Mouse (Mus musculus) embryonic fibroblast, embryonic 13.5 days (primary cell): Measurements from ENCODE around the gene Mrpl48.

Experiments used
- CTCF ChIP-seq: IDR thresholded peaks from 2 replicates; pipeline ENCODE4 v1.5.1; 2011; ENCODE audit warnings: mild to moderate bottlenecking, control low read depth, low read length, moderate library complexity, borderline replicate concordance; ENCODE audit not compliant: insufficient read depth
- POLR2A ChIP-seq: IDR thresholded peaks from 2 replicates; pipeline ENCODE4 v1.6.1; 2011; ENCODE audit warnings: low read depth, mild to moderate bottlenecking, control low read depth, low read length, moderate library complexity

DNA sequence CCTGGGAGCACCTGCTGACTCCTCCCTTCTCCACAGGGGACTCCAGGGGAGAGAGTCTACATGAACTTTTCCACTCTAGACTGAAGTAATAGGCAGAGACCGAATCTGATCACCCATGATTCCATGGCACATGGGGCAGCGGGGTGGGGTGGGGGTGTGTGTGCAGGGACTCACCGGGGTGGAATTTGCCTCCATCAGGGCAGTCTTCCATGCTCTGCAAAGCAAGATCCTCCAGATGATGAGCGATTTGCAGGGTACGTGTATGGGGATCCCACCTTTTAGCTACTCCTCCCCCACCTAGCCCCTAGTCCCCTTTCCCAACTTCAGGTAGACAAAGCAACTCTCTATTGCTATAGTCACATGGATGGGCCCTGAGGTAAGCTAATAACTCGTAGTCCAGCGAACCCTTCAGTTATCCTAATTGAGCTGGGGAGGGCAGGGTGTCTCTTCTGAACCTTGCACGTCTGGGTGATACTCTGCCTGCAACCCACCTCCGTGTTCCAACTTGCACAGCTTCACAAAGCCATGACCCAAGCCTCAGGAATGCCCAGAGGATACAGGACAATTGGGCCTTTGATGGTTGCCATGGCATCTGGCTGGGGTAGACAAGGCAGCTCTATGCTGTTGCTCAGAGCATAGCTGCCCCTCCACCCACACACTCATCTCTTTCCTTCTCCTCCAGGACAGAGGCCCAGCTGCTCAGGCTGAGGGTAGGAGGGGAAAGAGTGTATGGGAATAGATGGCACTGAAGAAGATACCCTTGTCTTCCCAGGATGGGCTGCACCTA lies 45.6 kb upstream of the Mrpl48 start:
- no peak for TF ChIP-seq CTCF
- no peak for TF ChIP-seq POLR2A
